Mouse (Mus musculus) testis, adult 2 months (tissue): ENCODE data around the gene Leng8. TPM values are rescaled to one million over a fixed set of nuclear protein-coding genes. Genes with fewer than 3 reads are reported as not detected.

Experiments
- H3K27ac ChIP-seq: fragments of 200-500 bp; 2 replicates; pipeline ENCODE4 v1.5.1; 2012; ENCODE audit warnings: low read depth, low read length; ENCODE audit not compliant: control insufficient read depth, insufficient read depth
- H3K27me3 ChIP-seq: fragments of 200-500 bp; 2 replicates; pipeline ENCODE4 v1.6.1; 2012; ENCODE audit warnings: mild to moderate bottlenecking, low read length, moderate library complexity; ENCODE audit not compliant: control insufficient read depth, insufficient read depth
- H3K36me3 ChIP-seq: fragments of 200-500 bp; 2 replicates; pipeline ENCODE4 v1.6.1; 2012; ENCODE audit warnings: mild to moderate bottlenecking, low read length; ENCODE audit not compliant: control insufficient read depth, insufficient read depth
- H3K4me1 ChIP-seq: fragments of 200-500 bp; 2 replicates; pipeline ENCODE4 v1.6.1; 2012; ENCODE audit warnings: low read length; ENCODE audit not compliant: control insufficient read depth, insufficient read depth
- H3K4me3 ChIP-seq: fragments of 200-500 bp; 2 replicates; pipeline ENCODE4 v1.5.1; 2012; ENCODE audit warnings: low read depth, mild to moderate bottlenecking, low read length, moderate library complexity, mixed read lengths; ENCODE audit not compliant: control insufficient read depth
- CTCF ChIP-seq: fragments of 200-500 bp; IDR thresholded peaks from 2 replicates; pipeline ENCODE4 v1.5.1; 2012; ENCODE audit warnings: low read depth, mild to moderate bottlenecking, inconsistent platforms, low read length, moderate library complexity; ENCODE audit not compliant: control insufficient read depth, insufficient read depth, insufficient replicate concordance
- POLR2A ChIP-seq: fragments of 200-500 bp; IDR thresholded peaks from 2 replicates; pipeline ENCODE4 v1.6.1; 2012; ENCODE audit warnings: low read depth, mild to moderate bottlenecking, inconsistent platforms, low read length, moderate library complexity; ENCODE audit not compliant: control insufficient read depth
- polyA plus RNA-seq: library from polyadenylated mRNA; depleted of rRNA; stranded (reverse); fragments of >200 nt; gene quantifications from 2 replicates; pipeline ENCODE4 v1.2.3, GENCODE M21; 2012; rRNA removed

Leng8 gene
- polyA plus RNA-seq, 1 experiment = 559 TPM

GRCm38 (mm10) chr7:4178438-4178837, 41.6 kb downstream of the Leng8 start:
- Histone ChIP-seq H3K27me3 (no peaks in the 10 kb centered on the region), H3K4me3 (no peak overlapping the region), H3K36me3 (no peaks in the 10 kb centered on the region), H3K4me1 (no peaks in the 10 kb centered on the region), H3K27ac (no peak overlapping the region)
- TF ChIP-seq POLR2A (no peak), CTCF (no peak)

Other genes starting within 250 kb of the Leng8 start
- gene Gm14548, start 238.9 kb upstream of the Leng8 start, polyA plus RNA-seq = 0.11 TPM in 1 of 2 replicates, not detected in the other
- gene Lilra6, start 221.5 kb upstream of the Leng8 start, polyA plus RNA-seq = 0.10 and 0.25 TPM in 2 replicates
- 0.55 and 1.5 TPM in 2 replicates for gene Lair1, start 73.8 kb upstream of the Leng8 start, polyA plus RNA-seq
- 59.3 and 70.0 TPM in 2 replicates for gene Ttyh1, start 17.6 kb upstream of the Leng8 start, polyA plus RNA-seq
- gene Leng9, start 13.3 kb downstream of the Leng8 start, polyA plus RNA-seq = 5.1 and 5.7 TPM in 2 replicates
- gene Cdc42ep5, start 27.8 kb downstream of the Leng8 start, polyA plus RNA-seq = 17.9 and 19.2 TPM in 2 replicates
- 0.46 and 0.48 TPM in 2 replicates for gene Lilra5, start 100.7 kb downstream of the Leng8 start, polyA plus RNA-seq
- gene Ncr1, start 200.7 kb downstream of the Leng8 start, polyA plus RNA-seq = not detected in 2 replicates